8 mouse cellular contexts compared by ENCODE assay signal in genomic region chr14:118854371-118855114, GRCm38 (mm10).
DNase-seq lines count a peak whose midpoint lies in the region; ATAC-seq lines count a peak whose summit lies in the region.

No protein-coding gene starts in this region.

- DNase-seq in layer of hippocampus, adult 11-12 months (ENCODE audit: low spot score), result peak; percentile 27
- no peak for DNase-seq in layer of hippocampus, adult 9-11 months
- DNase-seq in embryonic facial prominence, embryonic 10.5 days (ENCODE audit: low spot score), result peak; percentile 86
- DNase-seq in thymus, adult 18-20 months, result peak; percentile 39 to 44

- H3K4me1 ChIP-seq in embryonic facial prominence, embryonic 10.5 days, result peaks cover 33% of the 10 kb centered on the region
- H3K4me1 ChIP-seq in heart, embryonic 12.5 days (replicated peaks), result peaks cover 14% of the 10 kb centered on the region
- H3K4me1 ChIP-seq in kidney, embryonic 14.5 days (ENCODE audit: control insufficient read depth, insufficient read depth, low read length), result peaks cover 9% of the 10 kb centered on the region; the same call in 1 of the 2 replicates
- H3K4me1 ChIP-seq in lung, embryonic 15.5 days, result peaks cover 33% of the 10 kb centered on the region
- peaks cover 13% of the 10 kb centered on the region for H3K4me1 ChIP-seq in neural tube, embryonic 15.5 days

- no peaks in the 10 kb centered on the region for H3K9me3 ChIP-seq in embryonic facial prominence, embryonic 10.5 days
- no peaks in the 10 kb centered on the region for H3K9me3 ChIP-seq in heart, embryonic 12.5 days (replicated peaks)
- H3K9me3 ChIP-seq in kidney, embryonic 14.5 days (ENCODE audit: control insufficient read depth, low read length), result no peaks in the 10 kb centered on the region
- no peaks in the 10 kb centered on the region for H3K9me3 ChIP-seq in lung, embryonic 15.5 days
- H3K9me3 ChIP-seq in neural tube, embryonic 15.5 days (replicated peaks), result no peaks in the 10 kb centered on the region

- H3K36me3 ChIP-seq in embryonic facial prominence, embryonic 10.5 days (replicated peaks), result no peaks in the 10 kb centered on the region
- no peaks in the 10 kb centered on the region for H3K36me3 ChIP-seq in heart, embryonic 12.5 days
- H3K36me3 ChIP-seq in kidney, embryonic 14.5 days (ENCODE audit: control insufficient read depth, insufficient read depth, low read length), result no peaks in the 10 kb centered on the region
- H3K36me3 ChIP-seq in lung, embryonic 15.5 days, result no peaks in the 10 kb centered on the region
- H3K36me3 ChIP-seq in neural tube, embryonic 15.5 days, result no peaks in the 10 kb centered on the region

- peaks cover 55% of the 10 kb centered on the region for H3K27me3 ChIP-seq in embryonic facial prominence, embryonic 10.5 days (replicated peaks; ENCODE audit: low read depth, poor library complexity, severe bottlenecking)
- H3K27me3 ChIP-seq in heart, embryonic 12.5 days (replicated peaks), result peaks cover 48% of the 10 kb centered on the region
- H3K27me3 ChIP-seq in kidney, embryonic 14.5 days (ENCODE audit: control insufficient read depth, insufficient read depth, low read length), result peaks cover 9% of the 10 kb centered on the region; the same call in 1 of the 2 replicates
- peaks cover 19% of the 10 kb centered on the region for H3K27me3 ChIP-seq in lung, embryonic 15.5 days
- H3K27me3 ChIP-seq in neural tube, embryonic 15.5 days (replicated peaks), result peaks cover 18% of the 10 kb centered on the region

- H3K4me3 ChIP-seq in embryonic facial prominence, embryonic 10.5 days, result peak overlapping the region; percentile 73
- H3K4me3 ChIP-seq in heart, embryonic 12.5 days, result peak overlapping the region; percentile 70
- peak overlapping the region; percentile 49 for H3K4me3 ChIP-seq in kidney, embryonic 14.5 days (ENCODE audit: low read length)
- H3K4me3 ChIP-seq in lung, embryonic 15.5 days, result peak overlapping the region; percentile 58
- peak overlapping the region; percentile 43 for H3K4me3 ChIP-seq in neural tube, embryonic 15.5 days (replicated peaks)

- WGBS in embryonic facial prominence, embryonic 10.5 days, result under 1% methylated on average over 48 of the region's 48 CpGs
- WGBS in heart, embryonic 12.5 days, result 2% methylated on average over 48 of the region's 48 CpGs
- 1% methylated on average over 48 of the region's 48 CpGs for WGBS in kidney, embryonic 14.5 days
- WGBS in lung, embryonic 15.5 days, result 3% methylated on average over 43 of the region's 48 CpGs
- WGBS in neural tube, embryonic 15.5 days, result 2% methylated on average over 47 of the region's 48 CpGs

- peak overlapping the region; percentile 77 for H3K27ac ChIP-seq in embryonic facial prominence, embryonic 10.5 days (replicated peaks)
- no peak overlapping the region for H3K27ac ChIP-seq in heart, embryonic 12.5 days (ENCODE audit: poor library complexity, severe bottlenecking)
- H3K27ac ChIP-seq in kidney, embryonic 14.5 days (ENCODE audit: low read depth, low read length), result no peak overlapping the region
- H3K27ac ChIP-seq in lung, embryonic 15.5 days, result peak overlapping the region; percentile 50
- H3K27ac ChIP-seq in neural tube, embryonic 15.5 days (replicated peaks), result no peak overlapping the region

- ATAC-seq in heart, embryonic 12.5 days (ENCODE audit: insufficient number of reproducible peaks, low FRiP score), result peak; percentile 42
- ATAC-seq in kidney, embryonic 14.5 days (ENCODE audit: low FRiP score, low TSS enrichment), result peak; percentile 67
- peak; percentile 66; the same call in 1 of the 2 replicates for ATAC-seq in lung, embryonic 15.5 days (ENCODE audit: borderline replicate concordance, extremely low read depth, low FRiP score, low TSS enrichment)
- peak; percentile 72 for ATAC-seq in neural tube, embryonic 15.5 days (ENCODE audit: low FRiP score)

- H3K9ac ChIP-seq in heart, embryonic 12.5 days, result peak overlapping the region; percentile 71
- H3K9ac ChIP-seq in kidney, embryonic 14.5 days (ENCODE audit: low read depth, low read length), result peak overlapping the region; percentile 31
- H3K9ac ChIP-seq in lung, embryonic 15.5 days, result peak overlapping the region; percentile 55
- peak overlapping the region; percentile 40 for H3K9ac ChIP-seq in neural tube, embryonic 15.5 days (replicated peaks)

- H3K4me2 ChIP-seq in heart, embryonic 12.5 days, result peak overlapping the region; percentile 97
- peak overlapping the region; percentile 96 for H3K4me2 ChIP-seq in kidney, embryonic 14.5 days (replicated peaks; ENCODE audit: low read depth, low read length)
- peak overlapping the region; percentile 98 for H3K4me2 ChIP-seq in lung, embryonic 15.5 days
- peak overlapping the region; percentile 89 for H3K4me2 ChIP-seq in neural tube, embryonic 15.5 days

Comparison
In these comparisons a context has a peak if more than half of its experiments do, and no peak if none do; other contexts are left out.
1. H3K27ac ChIP-seq: peak in embryonic facial prominence, embryonic 10.5 days (single experiment) and lung, embryonic 15.5 days (single experiment); none in heart, embryonic 12.5 days (single experiment), kidney, embryonic 14.5 days (single experiment) and neural tube, embryonic 15.5 days (single experiment).
2. Peak in every context shown above with its lines, with median percentiles within 50 percentile points of each other: H3K4me3 ChIP-seq, ATAC-seq, H3K4me2 ChIP-seq and H3K9ac ChIP-seq.